8 mouse cellular contexts compared by ENCODE assay signal in genomic region chr7:31150566-31151300, GRCm38 (mm10). TPM values are rescaled to one million over a fixed set of nuclear protein-coding genes. Genes with fewer than 3 reads are reported as not detected.
DNase-seq lines count a peak whose midpoint lies in the region; ATAC-seq lines count a peak whose summit lies in the region.

No protein-coding gene starts in this region.

- peaks cover 11% of the 10 kb centered on the region for H3K36me3 ChIP-seq in hindbrain, embryonic 13.5 days

- WGBS in hindbrain, embryonic 13.5 days, result under 1% methylated on average over 63 of the region's 63 CpGs

- no peaks in the 10 kb centered on the region for H3K27me3 ChIP-seq in hindbrain, embryonic 13.5 days

- peak overlapping the region; percentile 100 for H3K9ac ChIP-seq in hindbrain, embryonic 13.5 days

- H3K4me3 ChIP-seq in hindbrain, embryonic 13.5 days, result peak overlapping the region; percentile 79

- H3K4me2 ChIP-seq in hindbrain, embryonic 13.5 days, result peak overlapping the region; percentile 74

- DNase-seq in Muller cell, postnatal 12 days (ENCODE audit: inconsistent ontology term), result peak; percentile 96
- peak; percentile 93 to 95 for DNase-seq in cerebellum, postnatal 10 days
- DNase-seq in frontal cortex, postnatal 25 days (ENCODE audit: low spot score in 2 of 2), result peak; percentile 67 to 70
- DNase-seq in left cerebral cortex, adult 11 months (ENCODE audit: low spot score), result peak; percentile 76
- DNase-seq in lung, postnatal 25 days (ENCODE audit: low spot score), result peak; percentile 91
- peak; percentile 79 for DNase-seq in retina, embryonic 14.5 days (ENCODE audit: low spot score)
- peak; percentile 91 for DNase-seq in thymus, postnatal 25 days

- H3K9me3 ChIP-seq in hindbrain, embryonic 13.5 days, result no peaks in the 10 kb centered on the region

- H3K27ac ChIP-seq in hindbrain, embryonic 13.5 days, result peak overlapping the region; percentile 100

- ATAC-seq in hindbrain, embryonic 13.5 days (ENCODE audit: low FRiP score), result peak; percentile 68

- H3K4me1 ChIP-seq in hindbrain, embryonic 13.5 days (replicated peaks), result peaks cover 42% of the 10 kb centered on the region

RNA-seq across cellular contexts. Expression of gene Gramd1a, which starts 5.0 kb away (rescaled TPM):
- polyA plus RNA-seq in hindbrain, embryonic 13.5 days (2015; fragmentation: Nextera tagmentation; extraction: Ambion mirVana), result 227 and 231 TPM in 2 replicates

RNA-seq across cellular contexts. Expression of gene Scn1b, which starts 23.9 kb away (rescaled TPM):
- polyA plus RNA-seq in hindbrain, embryonic 13.5 days (2015; fragmentation: Nextera tagmentation; extraction: Ambion mirVana), result 4.7 and 5.2 TPM in 2 replicates

RNA-seq across cellular contexts. Expression of gene Hpn, which starts 35.6 kb away (rescaled TPM):
- 0.65 and 0.78 TPM in 2 replicates for polyA plus RNA-seq in hindbrain, embryonic 13.5 days (2015; fragmentation: Nextera tagmentation; extraction: Ambion mirVana)

Comparison
In these comparisons a context has a peak if more than half of its experiments do, and no peak if none do; other contexts are left out.
1. Peak in every context shown above with its lines: DNase-seq, ATAC-seq, H3K4me3 ChIP-seq and H3K27ac ChIP-seq.